Mouse (Mus musculus) hindbrain, embryonic 14.5 days (tissue): Measurements from ENCODE around the gene Olfr1389. TPM values are rescaled to one million over a fixed set of nuclear protein-coding genes. Genes with fewer than 3 reads are reported as not detected.
"Not testable (repeated sequence)": the region's sequence is repeated elsewhere in the genome, so short reads cannot be mapped to it uniquely, and the experiment has no call there.

Experiments used
- ATAC-seq: fragments of 200-750 bp; cut with Nextera tagmentation; 2 replicates; pipeline ENCODE4 v1.8.0; 2017; ENCODE audit warnings: moderate number of reproducible peaks, mild to moderate bottlenecking, moderate TSS enrichment, moderate library complexity; ENCODE audit not compliant: low FRiP score
- DNase-seq: peaks from one replicate; pipeline ENCODE4 v3.0.0-alpha.2; 2015; ENCODE audit warnings: low spot score
- H3K27ac ChIP-seq: fragments of 300-500 bp; sonication (generic); 2 replicates; pipeline ENCODE4 v1.5.1; 2014; ENCODE audit warnings: mild to moderate bottlenecking, moderate library complexity
- H3K27me3 ChIP-seq: fragments of 300-500 bp; sonication (generic); 2 replicates; pipeline ENCODE4 v1.6.1; 2014; ENCODE audit warnings: mild to moderate bottlenecking, low read length, mixed read lengths; ENCODE audit not compliant: control insufficient read depth, insufficient read depth
- H3K36me3 ChIP-seq: fragments of 300-500 bp; sonication (generic); replicated peaks from 2 replicates; pipeline ENCODE4 v1.6.1; 2014; ENCODE audit not compliant: control insufficient read depth, insufficient read depth
- H3K4me1 ChIP-seq: fragments of 300-500 bp; sonication (generic); replicated peaks from 2 replicates; pipeline ENCODE4 v1.6.1; 2014; ENCODE audit warnings: antibody characterized with exemption, low read length, mixed read lengths; ENCODE audit not compliant: control insufficient read depth, insufficient read depth
- H3K4me2 ChIP-seq: fragments of 300-500 bp; sonication (generic); replicated peaks from 2 replicates; pipeline ENCODE4 v1.6.1; 2014; ENCODE audit warnings: mild to moderate bottlenecking, moderate library complexity
- H3K4me3 ChIP-seq: fragments of 300-500 bp; sonication (generic); replicated peaks from 2 replicates; pipeline ENCODE4 v1.5.1; 2014; ENCODE audit warnings: mild to moderate bottlenecking, low read length
- H3K9ac ChIP-seq: fragments of 300-500 bp; sonication (generic); 2 replicates; pipeline ENCODE4 v1.6.1; 2014
- H3K9me3 ChIP-seq: fragments of 300-500 bp; sonication (generic); 2 replicates; pipeline ENCODE4 v1.6.1; 2016; ENCODE audit warnings: low read length; ENCODE audit not compliant: control insufficient read depth
- WGBS: fragments of 180-500 bp; shearing (Covaris S2); extraction: QIAGEN DNeasy Blood & Tissue Kit; methylation state at CpG from one replicate; pipeline ENCODE4 v1.1.7; 2014; 5-methylcytosine and 5-hydroxymethylcytosine counted together
- polyA plus RNA-seq: library from polyadenylated mRNA; unstranded; fragments of >200 nt; fragmentation: Nextera tagmentation; extraction: Ambion mirVana; gene quantifications from 2 replicates; pipeline ENCODE4 v1.2.1, GENCODE M21; 2014

Olfr1389 gene
- polyA plus RNA-seq, 1 experiment from 2014 or later: not detected

- 89% methylated on average over 1 of the region's 1 CpGs for WGBS
- H3K4me2 ChIP-seq: no peak within 1 kb of the TSS
- no peaks in the 10 kb centered on the region for H3K27me3 ChIP-seq
- H3K9ac ChIP-seq: no peak within 1 kb of the TSS
- ATAC-seq (no peak), DNase-seq (no peak)
- no peak within 1 kb of the TSS for H3K27ac ChIP-seq
- H3K4me3 ChIP-seq: no peak within 1 kb of the TSS
- H3K36me3 ChIP-seq: no peaks in the 10 kb centered on the region
- H3K4me1 ChIP-seq: no peaks in the 10 kb centered on the region
- H3K9me3 ChIP-seq: no peaks in the 10 kb centered on the region
These were observed 32.2 kb downstream of the Olfr1389 start, which contains the start of gene Olfr1387 for GRCm38 (mm10) chr11:49455043-49455442. Gene Olfr1387 (plus strand): TSS chr11:49455343.

GRCm38 (mm10) chr11:49464746-49465145 is 41.9 kb downstream of the Olfr1389 start, which contains the start of gene Olfr1386:
Gene Olfr1386 (plus strand): TSS chr11:49465046.
- WGBS: 74% methylated on average over 2 of the region's 3 CpGs
- H3K27ac ChIP-seq: not testable (repeated sequence)

More at GRCm38 (mm10) chr11:49464746-49465145, 41.9 kb downstream of the Olfr1389 start, which contains the start of gene Olfr1386:
- H3K4me2 ChIP-seq, H3K4me3 ChIP-seq, H3K9ac ChIP-seq, H3K9me3 ChIP-seq, DNase-seq, H3K27me3 ChIP-seq, ATAC-seq, H3K4me1 ChIP-seq, H3K36me3 ChIP-seq: not testable (repeated sequence)

Other genes with a start within 250 kb of the Olfr1389 start
- 0.05 and 0.11 TPM in 2 replicates for gene Btnl9, start 235.9 kb upstream of the Olfr1389 start, polyA plus RNA-seq
- gene Zfp62, start 219.8 kb upstream of the Olfr1389 start, polyA plus RNA-seq: 46.8 and 48.2 TPM in 2 replicates
- gene Mgat1, start 178.9 kb upstream of the Olfr1389 start, polyA plus RNA-seq: 31.0 and 31.1 TPM in 2 replicates
- not detected in 2 replicates for gene Olfr1393, start 144.8 kb upstream of the Olfr1389 start, polyA plus RNA-seq
- not detected in 2 replicates for gene Olfr1392, start 137.8 kb upstream of the Olfr1389 start, polyA plus RNA-seq
- 0.07 TPM in 1 of 2 replicates, not detected in the other for gene Olfr10, start 118.3 kb upstream of the Olfr1389 start, polyA plus RNA-seq
- gene Olfr1391, start 100.3 kb upstream of the Olfr1389 start, polyA plus RNA-seq: not detected in 2 replicates
- gene Olfr1390, start 87.9 kb upstream of the Olfr1389 start, polyA plus RNA-seq: not detected in 2 replicates
- 0.07 TPM in 1 of 2 replicates, not detected in the other for gene Olfr1388, start 13.6 kb downstream of the Olfr1389 start, polyA plus RNA-seq
- not detected in 2 replicates for gene Olfr1387, start 32.3 kb downstream of the Olfr1389 start, polyA plus RNA-seq
- not detected in 2 replicates for gene Olfr1386, start 42.0 kb downstream of the Olfr1389 start, polyA plus RNA-seq
- gene Olfr1385, start 66.0 kb downstream of the Olfr1389 start, polyA plus RNA-seq: not detected in 2 replicates
- gene Olfr1384, start 83.7 kb downstream of the Olfr1389 start, polyA plus RNA-seq: not detected in 2 replicates
- gene Olfr1383, start 96.6 kb downstream of the Olfr1389 start, polyA plus RNA-seq: not detected in 2 replicates
- gene Olfr1382, start 105.2 kb downstream of the Olfr1389 start, polyA plus RNA-seq: not detected in 2 replicates
- gene Olfr1381, start 120.4 kb downstream of the Olfr1389 start, polyA plus RNA-seq: not detected in 2 replicates
- not detected in 2 replicates for gene Olfr1380, start 133.8 kb downstream of the Olfr1389 start, polyA plus RNA-seq
- 2.2 and 2.8 TPM in 2 replicates for gene Flt4, start 186.2 kb downstream of the Olfr1389 start, polyA plus RNA-seq
- gene Scgb3a1, start 240.5 kb downstream of the Olfr1389 start, polyA plus RNA-seq: not detected in 2 replicates